Mouse (Mus musculus) layer of hippocampus, adult 9-10 months (tissue): ENCODE measurements around the gene Ltbp1.

Experiments used
- DNase-seq: peaks from one replicate; pipeline ENCODE4 v3.0.0; 2022; ENCODE audit warnings: low spot score

Ltbp1 gene

GRCm38 (mm10) chr17:75238655-75239054, 233.3 kb downstream of the Ltbp1 start:
- no peak for DNase-seq

- no peak for DNase-seq
These were observed 234.2 kb downstream of the Ltbp1 start for GRCm38 (mm10) chr17:75239545-75239944.

- DNase-seq = no peak
These were observed 236.7 kb downstream of the Ltbp1 start for GRCm38 (mm10) chr17:75242086-75242485.

- DNase-seq = no peak
These were observed 237.9 kb downstream of the Ltbp1 start for GRCm38 (mm10) chr17:75243221-75243620.

- DNase-seq = no peak
These were observed 238.8 kb downstream of the Ltbp1 start for GRCm38 (mm10) chr17:75244148-75244547.

- DNase-seq = no peak
These were observed 239.7 kb downstream of the Ltbp1 start for GRCm38 (mm10) chr17:75245085-75245484.

GRCm38 (mm10) chr17:75248632-75249031, 243.3 kb downstream of the Ltbp1 start:
- DNase-seq = no peak

- no peak for DNase-seq
These were observed 245.2 kb downstream of the Ltbp1 start for GRCm38 (mm10) chr17:75250571-75250970.

GRCm38 (mm10) chr17:75251094-75251493, 245.7 kb downstream of the Ltbp1 start:
- no peak for DNase-seq

GRCm38 (mm10) chr17:75252540-75252939, 247.2 kb downstream of the Ltbp1 start:
- DNase-seq = no peak

GRCm38 (mm10) chr17:75254909-75255308, 249.5 kb downstream of the Ltbp1 start:
- no peak for DNase-seq

GRCm38 (mm10) chr17:75255967-75256366, 250.6 kb downstream of the Ltbp1 start:
- no peak for DNase-seq

GRCm38 (mm10) chr17:75258427-75258826, 253.1 kb downstream of the Ltbp1 start:
- no peak for DNase-seq

GRCm38 (mm10) chr17:75263336-75263990, 258.1 kb downstream of the Ltbp1 start:
- no peak for DNase-seq

GRCm38 (mm10) chr17:75268506-75268905, 263.1 kb downstream of the Ltbp1 start:
- DNase-seq = no peak

GRCm38 (mm10) chr17:75272446-75272845, 267.1 kb downstream of the Ltbp1 start:
- DNase-seq = no peak

GRCm38 (mm10) chr17:75273272-75273671, 267.9 kb downstream of the Ltbp1 start:
- DNase-seq = no peak

GRCm38 (mm10) chr17:75275302-75275701, 269.9 kb downstream of the Ltbp1 start:
- DNase-seq = no peak

GRCm38 (mm10) chr17:75278106-75278505, 272.7 kb downstream of the Ltbp1 start:
- no peak for DNase-seq

GRCm38 (mm10) chr17:75278561-75278960, 273.2 kb downstream of the Ltbp1 start:
- DNase-seq = no peak

- DNase-seq = no peak
These were observed 276.0 kb downstream of the Ltbp1 start for GRCm38 (mm10) chr17:75281345-75281744.

GRCm38 (mm10) chr17:75284876-75285708, 279.7 kb downstream of the Ltbp1 start:
- no peak for DNase-seq

- DNase-seq = no peak
These were observed 287.6 kb downstream of the Ltbp1 start for GRCm38 (mm10) chr17:75292986-75293385.
